Mouse (Mus musculus) layer of hippocampus, postnatal 25 days (tissue): Measurements from ENCODE around the gene Rab8b. TPM values are rescaled to one million over a fixed set of nuclear protein-coding genes. Genes with fewer than 3 reads are reported as not detected.

Experiments used
- total RNA-seq, 2 experiments: library from RNA; stranded (reverse); gene quantifications; 2 replicates each; pipeline ENCODE4 v1.2.3; 2021

Gene Rab8b
- total RNA-seq, 2 experiments from 2014 or later = 40.7 to 46.4 TPM

Other genes with a start within 250 kb of the Rab8b start
- 10 to 100 TPM; 45.2 to 50.6 TPM for gene Car12, start 206.0 kb downstream of the Rab8b start, total RNA-seq
- gene Aph1b, start 124.2 kb downstream of the Rab8b start, total RNA-seq = 10 to 100 TPM; 24.9 to 26.1 TPM
- under 1 TPM; 0.22 to 0.94 TPM for gene Gm10647, start 122.6 kb downstream of the Rab8b start, total RNA-seq
- 1 to 10 TPM; 6.5 to 8.0 TPM for gene Aph1c, start 85.0 kb downstream of the Rab8b start, total RNA-seq
- 10 to 100 TPM; 36.7 to 44.4 TPM for gene Rps27l, start 26.4 kb upstream of the Rab8b start, total RNA-seq
- 10 to 100 TPM; 15.4 to 16.2 TPM for gene Lactb, start 55.8 kb upstream of the Rab8b start, total RNA-seq
- 100 to 1,000 TPM; 246 to 257 TPM for gene Tpm1, start 129.7 kb upstream of the Rab8b start, total RNA-seq